Mouse (Mus musculus): ENCODE measurements around the gene Scgb1b3.

The Scgb1b3 gene

GRCm38 (mm10) chr7:31375292-31375691, at the start of gene Scgb1b3:
Gene Scgb1b3 (plus strand): TSS chr7:31375592.
- DNase-seq (ENCODE audit: low spot score), result no peak

- DNase-seq (ENCODE audit: low spot score), result no peak
These were observed 13.3 kb upstream of the Scgb1b3 start, which contains the start of gene Scgb2b3 for GRCm38 (mm10) chr7:31362022-31362560. Gene Scgb2b3 (minus strand): TSS chr7:31362072.
